Mouse (Mus musculus): Measurements from ENCODE around the gene Relt.

GRCm38 (mm10) chr7:100911246-100911770 is 48.1 kb upstream of the Relt start:
- TF ChIP-seq POLR2A (IDR thresholded peaks at IDR 0.05; ENCODE audit: borderline replicate concordance, insufficient read depth, low read length) (no peak), CTCF (IDR thresholded peaks at IDR 0.05; ENCODE audit: borderline replicate concordance, insufficient read depth, low read depth, low read length) (no peak)
